Mouse (Mus musculus) lung, embryonic 16.5 days (tissue): ENCODE measurements around the gene Rnf149. TPM values are rescaled to one million over a fixed set of nuclear protein-coding genes. Genes with fewer than 3 reads are reported as not detected.
"Not testable (repeated sequence)": the region's sequence is repeated elsewhere in the genome, so short reads cannot be mapped to it uniquely, and the experiment has no call there.

Experiments used
- ATAC-seq: fragments of 200-750 bp; cut with Nextera tagmentation; 2 replicates; pipeline ENCODE4 v1.8.0; 2017; ENCODE audit warnings: low read depth, mild to moderate bottlenecking, moderate library complexity
- H3K27ac ChIP-seq: fragments of 300-500 bp; sonication (generic); 2 replicates; pipeline ENCODE4 v1.5.1; 2014; ENCODE audit warnings: mild to moderate bottlenecking, control low read depth, low read length
- H3K27me3 ChIP-seq: fragments of 300-500 bp; sonication (generic); 2 replicates; pipeline ENCODE4 v1.6.1; 2014; ENCODE audit warnings: low read depth, low read length, mixed read lengths; ENCODE audit not compliant: control insufficient read depth, insufficient read depth
- H3K36me3 ChIP-seq: fragments of 300-500 bp; sonication (generic); 2 replicates; pipeline ENCODE4 v1.6.1; 2014; ENCODE audit warnings: low read length; ENCODE audit not compliant: control insufficient read depth, insufficient read depth
- H3K4me1 ChIP-seq: fragments of 300-500 bp; sonication (generic); replicated peaks from 2 replicates; pipeline ENCODE4 v1.6.1; 2014; ENCODE audit warnings: low read length, mixed read lengths; ENCODE audit not compliant: control insufficient read depth, insufficient read depth
- H3K4me2 ChIP-seq: fragments of 300-500 bp; sonication (generic); 2 replicates; pipeline ENCODE4 v1.6.1; 2014; ENCODE audit warnings: low read depth, low read length, control low read depth
- H3K4me3 ChIP-seq: fragments of 300-500 bp; sonication (generic); 2 replicates; pipeline ENCODE4 v1.5.1; 2014; ENCODE audit warnings: mild to moderate bottlenecking, low read length, control low read depth
- H3K9ac ChIP-seq: fragments of 300-500 bp; sonication (generic); 2 replicates; pipeline ENCODE4 v1.6.1; 2014; ENCODE audit warnings: low read length, control low read depth
- H3K9me3 ChIP-seq: fragments of 300-500 bp; sonication (generic); 2 replicates; pipeline ENCODE4 v1.6.1; 2016; ENCODE audit warnings: low read length; ENCODE audit not compliant: control insufficient read depth
- WGBS: fragments of 180-500 bp; shearing (Covaris S2); extraction: QIAGEN DNeasy Blood & Tissue Kit; methylation state at CpG from one replicate; pipeline ENCODE4 v1.1.7; 2014; 5-methylcytosine and 5-hydroxymethylcytosine counted together
- polyA plus RNA-seq: library from polyadenylated mRNA; unstranded; fragments of >200 nt; fragmentation: Nextera tagmentation; extraction: Ambion mirVana; gene quantifications from 2 replicates; pipeline ENCODE4 v1.2.1, GENCODE M21; 2015

Rnf149 gene
- polyA plus RNA-seq, 1 experiment from 2014 or later: 26.1 TPM

- Histone ChIP-seq H3K9me3 (no peaks in the 10 kb centered on the region), H3K9ac (no peak overlapping the region), H3K4me2 (no peak overlapping the region), H3K4me3 (no peak overlapping the region), H3K27me3 (no peaks in the 10 kb centered on the region), H3K4me1 (no peaks in the 10 kb centered on the region), H3K27ac (no peak overlapping the region), H3K36me3 (no peaks in the 10 kb centered on the region)
- WGBS: 27% methylated on average over 8 of the region's 8 CpGs
- no peak for ATAC-seq
Measured at GRCm38 (mm10) chr1:39608534-39608933, 31.3 kb upstream of the Rnf149 start.

- H3K4me1 ChIP-seq: no peaks in the 10 kb centered on the region
- H3K27me3 ChIP-seq: no peaks in the 10 kb centered on the region
- H3K27ac ChIP-seq: no peak overlapping the region
- H3K9ac ChIP-seq: no peak overlapping the region
- H3K9me3 ChIP-seq: no peaks in the 10 kb centered on the region
- H3K4me3 ChIP-seq: no peak overlapping the region
- ATAC-seq: no peak
- H3K36me3 ChIP-seq: no peaks in the 10 kb centered on the region
- H3K4me2 ChIP-seq: no peak overlapping the region
- 91% methylated on average over 3 of the region's 3 CpGs for WGBS
Measured at GRCm38 (mm10) chr1:39602477-39602876, 25.3 kb upstream of the Rnf149 start.

GRCm38 (mm10) chr1:39598726-39599125 is 21.5 kb upstream of the Rnf149 start:
- WGBS: 66% methylated on average over 11 of the region's 11 CpGs
- no peaks in the 10 kb centered on the region for H3K36me3 ChIP-seq
- H3K4me2 ChIP-seq: no peak overlapping the region
- no peak for ATAC-seq
- no peaks in the 10 kb centered on the region for H3K27me3 ChIP-seq
- H3K4me3 ChIP-seq: no peak overlapping the region
- H3K4me1 ChIP-seq: no peaks in the 10 kb centered on the region
- H3K27ac ChIP-seq: no peak overlapping the region
- no peaks in the 10 kb centered on the region for H3K9me3 ChIP-seq
- no peak overlapping the region for H3K9ac ChIP-seq

GRCm38 (mm10) chr1:39597135-39597534 is 19.9 kb upstream of the Rnf149 start:
- 89% methylated on average over 9 of the region's 9 CpGs for WGBS
- not testable (repeated sequence) for H3K36me3 ChIP-seq, H3K9me3 ChIP-seq, H3K4me1 ChIP-seq, H3K4me3 ChIP-seq, H3K4me2 ChIP-seq, H3K27ac ChIP-seq, H3K9ac ChIP-seq, ATAC-seq, H3K27me3 ChIP-seq

- no peaks in the 10 kb centered on the region for H3K4me1 ChIP-seq
- H3K4me3 ChIP-seq: no peak overlapping the region
- H3K9me3 ChIP-seq: no peaks in the 10 kb centered on the region
- H3K9ac ChIP-seq: no peak overlapping the region
- H3K27ac ChIP-seq: no peak overlapping the region
- H3K27me3 ChIP-seq: no peaks in the 10 kb centered on the region
- H3K36me3 ChIP-seq: no peaks in the 10 kb centered on the region
- no peak for ATAC-seq
- 72% methylated on average over 10 of the region's 10 CpGs for WGBS
- no peak overlapping the region for H3K4me2 ChIP-seq
Measured at GRCm38 (mm10) chr1:39593836-39594235, 16.6 kb upstream of the Rnf149 start.

GRCm38 (mm10) chr1:39592090-39592489 is 14.9 kb upstream of the Rnf149 start:
- Histone ChIP-seq H3K27ac (no peak overlapping the region), H3K36me3 (no peaks in the 10 kb centered on the region), H3K9ac (no peak overlapping the region), H3K27me3 (no peaks in the 10 kb centered on the region), H3K4me1 (no peaks in the 10 kb centered on the region), H3K9me3 (no peaks in the 10 kb centered on the region), H3K4me2 (no peak overlapping the region), H3K4me3 (no peak overlapping the region)
- no peak for ATAC-seq
- WGBS: 60% methylated on average over 4 of the region's 4 CpGs

- not testable (repeated sequence) for H3K4me3 ChIP-seq, H3K27ac ChIP-seq, ATAC-seq, H3K36me3 ChIP-seq, H3K4me1 ChIP-seq, H3K9ac ChIP-seq, H3K27me3 ChIP-seq, H3K4me2 ChIP-seq, H3K9me3 ChIP-seq
- WGBS: 43% methylated on average over 1 of the region's 1 CpGs
Measured at GRCm38 (mm10) chr1:39591557-39591956, 14.4 kb upstream of the Rnf149 start.

GRCm38 (mm10) chr1:39590193-39590592 is 13.0 kb upstream of the Rnf149 start:
- WGBS: 73% methylated on average over 5 of the region's 5 CpGs
- H3K9me3 ChIP-seq: no peaks in the 10 kb centered on the region
- ATAC-seq: no peak

GRCm38 (mm10) chr1:39585416-39585815 is 8.2 kb upstream of the Rnf149 start:
- no peaks in the 10 kb centered on the region; the same call in 1 of the 2 replicates for H3K27me3 ChIP-seq
- WGBS: 78% methylated on average over 9 of the region's 9 CpGs
- no peak overlapping the region for H3K27ac ChIP-seq
- no peak overlapping the region for H3K9ac ChIP-seq
- no peak overlapping the region for H3K4me2 ChIP-seq
- no peaks in the 10 kb centered on the region for H3K9me3 ChIP-seq
- no peak for ATAC-seq
- H3K4me3 ChIP-seq: no peak overlapping the region
- H3K4me1 ChIP-seq: no peaks in the 10 kb centered on the region
- H3K36me3 ChIP-seq: no peaks in the 10 kb centered on the region

More at GRCm38 (mm10) chr1:39590193-39590592, 13.0 kb upstream of the Rnf149 start:
- no peak overlapping the region for H3K4me2 ChIP-seq
- no peak overlapping the region for H3K4me3 ChIP-seq
- H3K9ac ChIP-seq: no peak overlapping the region
- H3K4me1 ChIP-seq: no peaks in the 10 kb centered on the region
- H3K36me3 ChIP-seq: no peaks in the 10 kb centered on the region
- no peaks in the 10 kb centered on the region for H3K27me3 ChIP-seq
- no peak overlapping the region for H3K27ac ChIP-seq

- peaks cover 2% of the 10 kb centered on the region; the same call in 1 of the 2 replicates for H3K4me1 ChIP-seq
- no peak overlapping the region for H3K4me3 ChIP-seq
- no peaks in the 10 kb centered on the region for H3K9me3 ChIP-seq
- H3K27me3 ChIP-seq: no peaks in the 10 kb centered on the region; the same call in 1 of the 2 replicates
- no peak for ATAC-seq
- no peak overlapping the region for H3K4me2 ChIP-seq
- H3K27ac ChIP-seq: no peak overlapping the region
- no peak overlapping the region for H3K9ac ChIP-seq
- H3K36me3 ChIP-seq: no peaks in the 10 kb centered on the region
- WGBS: 79% methylated on average over 9 of the region's 9 CpGs
Measured at GRCm38 (mm10) chr1:39583173-39583572, 6.0 kb upstream of the Rnf149 start.
